Mouse (Mus musculus) liver, embryonic 16.5 days (tissue): ENCODE measurements around the gene Acin1. TPM values are rescaled to one million over a fixed set of nuclear protein-coding genes. Genes with fewer than 3 reads are reported as not detected.
A peak's percentile ranks its signal among the peaks of the same experiment; 100 is the strongest.

Experiments
- ATAC-seq: fragments of 200-750 bp; cut with Nextera tagmentation; 2 replicates; pipeline ENCODE4 v1.8.0; 2017; ENCODE audit warnings: low read depth, mild to moderate bottlenecking, moderate number of reproducible peaks, moderate library complexity
- H3K27ac ChIP-seq: fragments of 300-500 bp; sonication (generic); 2 replicates; pipeline ENCODE4 v1.5.1; 2014; ENCODE audit warnings: mild to moderate bottlenecking, low read length
- H3K27me3 ChIP-seq: fragments of 300-500 bp; sonication (generic); 2 replicates; pipeline ENCODE4 v1.6.1; 2014; ENCODE audit warnings: low read depth, low read length, mixed read lengths; ENCODE audit not compliant: control insufficient read depth, insufficient read depth
- H3K36me3 ChIP-seq: fragments of 300-500 bp; sonication (generic); 2 replicates; pipeline ENCODE4 v1.6.1; 2014; ENCODE audit warnings: mild to moderate bottlenecking; ENCODE audit not compliant: control insufficient read depth, insufficient read depth
- H3K4me1 ChIP-seq: fragments of 300-500 bp; sonication (generic); 2 replicates; pipeline ENCODE4 v1.6.1; 2014; ENCODE audit warnings: low read depth, low read length, mixed read lengths; ENCODE audit not compliant: control insufficient read depth
- H3K4me2 ChIP-seq: fragments of 300-500 bp; sonication (generic); 2 replicates; pipeline ENCODE4 v1.6.1; 2014; ENCODE audit warnings: low read depth, low read length, mixed read lengths
- H3K4me3 ChIP-seq: fragments of 300-500 bp; sonication (generic); 2 replicates; pipeline ENCODE4 v1.5.1; 2014; ENCODE audit warnings: low read depth, mild to moderate bottlenecking, low read length
- H3K9ac ChIP-seq: fragments of 300-500 bp; sonication (generic); 2 replicates; pipeline ENCODE4 v1.6.1; 2014; ENCODE audit warnings: low read depth, low read length
- H3K9me3 ChIP-seq: fragments of 300-500 bp; sonication (generic); replicated peaks from 2 replicates; pipeline ENCODE4 v1.6.1; 2016; ENCODE audit warnings: low read length; ENCODE audit not compliant: control insufficient read depth
- WGBS: fragments of 180-500 bp; shearing (Covaris S2); extraction: QIAGEN DNeasy Blood & Tissue Kit; methylation state at CpG from one replicate; pipeline ENCODE4 v1.1.7; 2014; ENCODE audit not compliant: insufficient replicate concordance; 5-methylcytosine and 5-hydroxymethylcytosine counted together
- polyA plus RNA-seq: library from polyadenylated mRNA; unstranded; fragments of >200 nt; fragmentation: Nextera tagmentation; extraction: Ambion mirVana; gene quantifications from 2 replicates; pipeline ENCODE4 v1.2.1, GENCODE M21; 2015

The Acin1 gene
- polyA plus RNA-seq: 43.5 and 45.1 TPM in 2 replicates

DNA sequence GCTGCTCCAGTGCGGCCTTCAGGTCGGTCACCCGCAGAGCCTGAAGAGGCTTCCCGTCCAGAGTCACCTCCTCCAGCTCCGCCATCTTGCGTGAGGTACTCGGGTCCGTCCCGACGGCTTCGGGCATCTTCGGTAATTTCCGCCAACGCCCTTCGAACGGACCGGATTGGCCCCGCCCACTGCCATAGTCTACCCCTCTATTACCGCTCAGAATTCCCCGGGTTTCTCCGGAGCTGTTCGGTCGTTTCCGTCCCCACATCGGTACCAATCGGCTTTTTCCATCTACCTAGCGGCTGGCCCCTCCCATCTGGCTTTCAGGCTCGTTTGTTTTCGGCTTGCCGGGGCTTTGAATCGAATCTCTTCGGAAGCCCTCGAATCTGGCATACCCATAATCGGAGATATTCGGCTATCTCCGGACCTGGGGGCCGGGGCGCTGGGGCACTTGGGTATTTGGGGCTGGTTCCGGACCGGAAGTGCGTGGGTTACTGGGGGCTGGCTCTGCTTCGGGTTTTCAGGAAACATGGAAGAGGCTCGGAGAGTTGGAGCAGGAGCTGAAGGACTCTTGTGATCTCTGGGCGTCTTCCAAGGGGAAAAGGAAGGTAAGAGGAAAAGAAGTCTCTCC, at the start of gene Acin1:
TSS of gene Acin1 (minus strand) at position 410 of the 622 bp plus-strand sequence.
- peaks cover 23% of the 10 kb centered on the region for H3K4me1 ChIP-seq
- ATAC-seq: peak; percentile 87
- no peaks in the 10 kb centered on the region for H3K9me3 ChIP-seq
- peak within 1 kb of the TSS; percentile 78 for H3K4me2 ChIP-seq
- H3K27ac ChIP-seq: peak within 1 kb of the TSS; percentile 100
- no peaks in the 10 kb centered on the region for H3K27me3 ChIP-seq
- peaks cover 24% of the 10 kb centered on the region for H3K36me3 ChIP-seq
- peak within 1 kb of the TSS; percentile 98 for H3K9ac ChIP-seq
- under 1% methylated on average over 44 of the region's 44 CpGs for WGBS
- H3K4me3 ChIP-seq: peak within 1 kb of the TSS; percentile 79

DNA sequence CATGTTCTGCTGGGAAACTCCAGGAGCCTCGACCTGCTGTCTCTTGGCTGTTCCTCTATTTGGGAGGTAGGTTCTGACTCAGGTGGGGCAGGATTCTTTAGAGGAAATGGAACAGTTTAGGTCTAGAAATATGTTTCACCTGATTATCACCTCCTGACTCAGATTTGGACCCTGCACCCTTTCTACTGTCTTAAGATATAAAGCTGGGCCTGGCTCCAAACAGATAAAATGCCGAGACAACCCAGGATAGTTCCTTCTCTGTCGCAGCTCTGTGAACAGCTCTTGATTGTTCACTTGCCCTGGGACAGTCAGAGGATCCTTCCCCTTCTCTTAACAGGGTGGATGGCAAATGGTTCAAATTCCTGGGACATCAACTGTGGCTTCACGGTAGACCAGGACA, 48.5 kb upstream of the Acin1 start:
- WGBS: 39% methylated on average over 4 of the region's 4 CpGs
- H3K27me3 ChIP-seq: no peaks in the 10 kb centered on the region
- H3K4me1 ChIP-seq: no peaks in the 10 kb centered on the region
- no peak overlapping the region for H3K4me3 ChIP-seq
- ATAC-seq: no peak
- H3K4me2 ChIP-seq: no peak overlapping the region
- no peaks in the 10 kb centered on the region for H3K36me3 ChIP-seq
- H3K9ac ChIP-seq: no peak overlapping the region
- no peak overlapping the region for H3K27ac ChIP-seq
- H3K9me3 ChIP-seq: no peaks in the 10 kb centered on the region

DNA sequence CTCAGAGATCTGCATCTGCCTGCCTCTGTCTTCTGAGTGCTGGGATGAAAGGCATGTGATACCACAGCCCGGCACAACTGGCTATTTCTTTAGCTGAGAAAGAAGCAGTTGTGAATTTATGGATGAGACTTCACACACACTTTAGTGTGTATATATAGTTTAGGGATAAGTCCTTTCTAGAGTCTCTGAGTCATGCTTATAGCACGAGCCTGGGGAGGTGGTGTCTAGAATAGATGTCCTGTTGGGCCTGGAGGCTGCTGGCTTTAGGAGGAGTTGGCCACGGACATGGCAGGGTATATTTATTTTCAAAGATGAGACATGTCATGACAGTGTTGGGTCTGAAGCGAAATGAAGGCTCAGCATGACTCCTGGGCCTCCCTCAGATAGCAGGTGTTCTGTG, 47.3 kb upstream of the Acin1 start:
- Histone ChIP-seq H3K4me2 (no peak overlapping the region), H3K36me3 (no peaks in the 10 kb centered on the region), H3K4me1 (no peaks in the 10 kb centered on the region), H3K27me3 (no peaks in the 10 kb centered on the region), H3K9me3 (no peaks in the 10 kb centered on the region), H3K9ac (no peak overlapping the region), H3K4me3 (no peak overlapping the region), H3K27ac (no peak overlapping the region)
- WGBS: 61% methylated on average over 4 of the region's 4 CpGs
- no peak for ATAC-seq

DNA sequence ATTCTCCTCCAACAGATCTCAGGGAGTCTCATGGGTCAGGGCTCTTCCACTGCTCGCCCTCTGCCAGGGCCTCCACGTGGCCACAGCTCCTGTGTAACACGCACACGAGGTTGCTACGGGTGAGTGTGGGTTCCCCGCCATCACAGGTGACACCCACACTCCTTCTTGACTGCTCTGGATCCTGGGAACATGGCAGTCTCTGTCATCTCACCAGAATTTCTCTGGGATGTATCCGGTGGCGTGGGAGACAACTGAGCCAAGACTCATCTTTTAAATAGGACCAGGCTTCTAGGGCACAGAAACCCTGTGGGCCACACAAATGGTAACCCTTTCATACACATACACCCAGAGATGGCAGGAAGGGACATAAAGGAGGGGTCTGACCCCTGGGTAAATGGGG, 45.5 kb upstream of the Acin1 start:
- H3K4me2 ChIP-seq: no peak overlapping the region
- no peak overlapping the region for H3K4me3 ChIP-seq
- WGBS: 67% methylated on average over 8 of the region's 8 CpGs
- H3K9ac ChIP-seq: no peak overlapping the region
- no peak overlapping the region for H3K27ac ChIP-seq
- H3K4me1 ChIP-seq: no peaks in the 10 kb centered on the region
- no peaks in the 10 kb centered on the region for H3K36me3 ChIP-seq
- H3K27me3 ChIP-seq: no peaks in the 10 kb centered on the region
- ATAC-seq: no peak
- H3K9me3 ChIP-seq: no peaks in the 10 kb centered on the region

DNA sequence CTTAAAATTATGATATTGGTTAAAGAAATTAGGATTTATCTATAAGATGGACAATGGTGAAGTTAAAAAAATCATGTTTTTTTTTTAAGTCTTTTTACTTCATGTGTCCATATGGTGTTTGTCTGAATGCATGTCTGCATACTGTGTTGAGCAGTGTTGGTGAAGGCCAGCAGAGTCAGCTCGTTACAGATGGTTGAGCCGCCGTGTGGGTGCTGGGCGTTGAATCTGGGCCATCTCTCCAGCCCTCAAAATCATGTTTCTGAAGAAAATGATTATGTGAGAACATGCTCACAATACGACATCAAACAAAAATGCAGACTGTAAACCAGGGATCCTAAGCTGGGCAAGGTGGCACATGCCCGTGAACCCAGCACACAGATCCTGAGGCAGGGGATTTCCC, 43.6 kb upstream of the Acin1 start:
- Histone ChIP-seq H3K9me3 (no peaks in the 10 kb centered on the region), H3K9ac (no peak overlapping the region), H3K27me3 (no peaks in the 10 kb centered on the region), H3K4me3 (no peak overlapping the region), H3K4me1 (no peaks in the 10 kb centered on the region), H3K36me3 (no peaks in the 10 kb centered on the region), H3K27ac (no peak overlapping the region), H3K4me2 (no peak overlapping the region)
- ATAC-seq: no peak
- 79% methylated on average over 6 of the region's 6 CpGs for WGBS

DNA sequence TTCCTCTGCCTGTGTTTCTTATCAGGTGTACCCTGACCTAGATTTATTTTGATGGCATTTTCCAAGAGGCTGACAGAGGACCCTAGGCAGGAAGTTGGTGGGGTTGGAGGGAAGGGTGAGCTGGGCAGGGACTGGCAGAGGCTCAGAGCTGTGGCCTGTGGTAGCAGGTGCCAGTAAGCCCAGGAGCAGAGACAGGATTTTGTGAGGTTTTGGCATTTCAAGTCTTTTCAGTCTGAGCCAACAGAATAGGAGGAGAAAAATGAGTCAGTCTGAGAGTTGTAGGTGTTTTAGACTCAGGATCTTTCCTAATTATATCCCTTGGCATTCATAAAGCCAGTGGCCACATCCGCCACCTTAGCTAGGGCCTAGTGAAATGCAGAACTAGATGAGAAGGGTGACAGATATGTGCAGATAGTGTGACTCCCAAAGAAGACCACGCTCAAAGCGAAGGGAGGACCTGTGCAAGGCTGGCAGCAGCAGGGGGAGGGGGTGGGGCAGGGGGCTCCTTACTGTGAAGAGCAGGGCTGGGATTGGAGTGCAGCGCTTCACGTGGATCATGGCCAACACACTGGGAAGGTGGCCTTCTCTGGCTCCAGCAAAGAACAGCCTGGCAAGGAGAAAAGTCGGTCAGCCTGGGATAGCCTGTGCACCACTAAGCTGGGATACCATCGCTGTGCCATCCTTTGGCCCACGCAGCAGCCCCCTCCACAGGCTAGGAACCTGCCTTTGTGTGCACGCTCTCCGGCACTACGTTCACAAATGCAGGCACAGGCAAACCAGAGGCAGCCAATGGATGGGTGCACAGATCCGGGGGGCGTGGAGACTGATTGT, 42.3 kb upstream of the Acin1 start:
- H3K4me1 ChIP-seq: no peaks in the 10 kb centered on the region
- no peaks in the 10 kb centered on the region for H3K36me3 ChIP-seq
- no peaks in the 10 kb centered on the region for H3K27me3 ChIP-seq
- 74% methylated on average over 13 of the region's 13 CpGs for WGBS
- H3K4me2 ChIP-seq: no peak overlapping the region
- no peak overlapping the region for H3K27ac ChIP-seq
- no peak overlapping the region for H3K9ac ChIP-seq
- no peaks in the 10 kb centered on the region for H3K9me3 ChIP-seq
- no peak for ATAC-seq
- H3K4me3 ChIP-seq: no peak overlapping the region

DNA sequence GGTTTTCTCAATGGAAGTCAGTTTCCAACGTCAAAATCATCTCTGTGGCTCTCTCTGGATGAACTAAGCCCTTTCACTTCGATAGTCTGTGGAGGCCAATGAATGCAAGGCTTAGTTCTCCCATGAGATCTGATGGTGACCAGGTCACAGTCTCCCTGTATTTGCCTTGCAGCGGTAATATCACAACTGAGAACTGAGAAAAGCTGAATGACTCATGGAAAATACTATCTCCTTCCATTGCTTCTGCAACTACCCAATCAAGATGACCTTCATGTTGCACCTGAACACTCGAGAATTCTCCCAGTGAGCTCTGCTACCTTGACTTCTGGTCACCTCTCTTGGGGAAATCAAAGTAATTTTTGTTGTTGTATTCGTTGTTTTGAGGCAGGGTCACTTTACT, 40.8 kb upstream of the Acin1 start:
- Histone ChIP-seq H3K4me1 (no peaks in the 10 kb centered on the region), H3K9me3 (no peaks in the 10 kb centered on the region), H3K9ac (no peak overlapping the region), H3K27ac (no peak overlapping the region), H3K4me2 (no peak overlapping the region), H3K36me3 (no peaks in the 10 kb centered on the region), H3K27me3 (no peaks in the 10 kb centered on the region), H3K4me3 (no peak overlapping the region)
- no peak for ATAC-seq
- 56% methylated on average over 5 of the region's 5 CpGs for WGBS

DNA sequence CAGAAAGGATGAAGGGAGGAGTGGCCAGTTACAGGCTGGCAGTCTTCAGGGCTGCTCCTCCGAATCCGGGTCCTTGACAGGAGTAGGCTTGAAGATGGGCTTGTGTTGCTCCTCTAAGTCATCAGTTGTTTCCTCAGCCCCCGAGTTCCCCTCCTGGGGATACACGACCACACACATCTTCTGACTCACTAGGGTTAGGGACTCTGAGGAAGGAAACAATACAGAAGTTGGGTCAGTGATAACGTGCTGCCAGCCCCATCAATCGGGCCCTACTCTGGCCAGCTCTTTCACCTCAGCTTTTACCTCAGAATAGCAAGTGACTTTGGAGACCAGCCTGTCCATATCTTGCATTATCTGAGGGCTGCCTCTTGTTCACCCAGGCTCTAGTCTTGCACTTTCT, 37.3 kb upstream of the Acin1 start:
- Histone ChIP-seq H3K36me3 (no peaks in the 10 kb centered on the region), H3K27ac (no peak overlapping the region), H3K4me3 (no peak overlapping the region), H3K27me3 (no peaks in the 10 kb centered on the region), H3K4me2 (no peak overlapping the region), H3K4me1 (no peaks in the 10 kb centered on the region), H3K9ac (no peak overlapping the region), H3K9me3 (no peaks in the 10 kb centered on the region)
- ATAC-seq: no peak
- WGBS: 26% methylated on average over 6 of the region's 6 CpGs

DNA sequence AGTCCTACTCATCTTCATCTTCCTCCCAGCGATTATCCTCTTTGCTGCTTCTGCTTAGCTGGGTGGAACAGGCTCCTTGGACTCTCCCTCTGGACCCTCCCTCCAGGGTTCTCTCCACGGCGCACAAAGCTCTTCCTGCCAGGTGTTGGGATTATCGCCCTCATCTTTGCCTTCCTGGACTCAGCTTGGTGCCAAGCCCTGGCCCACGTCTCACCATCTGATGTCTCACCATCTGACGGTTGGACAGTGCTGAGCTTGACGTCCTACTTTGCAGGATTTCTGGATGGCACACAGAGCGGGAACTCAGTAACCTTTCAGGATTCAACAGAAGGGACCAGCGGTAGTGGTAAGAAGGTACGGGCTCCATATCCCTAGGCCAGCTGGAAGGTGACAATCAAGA, 35.0 kb upstream of the Acin1 start:
- no peak for ATAC-seq
- H3K27ac ChIP-seq: no peak overlapping the region
- no peak overlapping the region for H3K9ac ChIP-seq
- 66% methylated on average over 10 of the region's 10 CpGs for WGBS
- H3K36me3 ChIP-seq: no peaks in the 10 kb centered on the region
- H3K4me2 ChIP-seq: no peak overlapping the region
- H3K4me3 ChIP-seq: no peak overlapping the region
- no peaks in the 10 kb centered on the region for H3K4me1 ChIP-seq
- H3K27me3 ChIP-seq: no peaks in the 10 kb centered on the region
- H3K9me3 ChIP-seq: no peaks in the 10 kb centered on the region
